Mouse (Mus musculus): ENCODE measurements around the gene Fam205c.

The Fam205c gene

DNA sequence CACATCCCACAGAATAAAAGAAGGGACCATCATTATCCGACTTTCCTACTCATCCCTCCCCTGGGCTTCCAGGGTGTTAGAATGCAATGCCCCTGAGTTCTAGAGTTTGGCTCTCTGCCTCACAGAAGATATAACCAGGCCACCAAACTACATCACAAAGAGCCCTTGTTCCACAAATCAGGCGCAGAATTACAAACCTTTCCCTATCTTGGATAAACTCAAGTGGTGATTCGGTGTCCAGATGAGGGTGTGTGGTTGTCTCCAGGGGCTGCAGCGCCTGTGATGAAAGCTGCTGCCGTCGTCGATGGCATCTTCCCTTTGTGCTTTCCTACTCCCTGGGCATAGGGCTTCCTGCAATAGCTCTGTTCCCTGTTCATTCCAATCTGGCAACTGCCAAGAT is at the start of gene Fam205c:
Gene Fam205c, minus strand, starts transcription at position 101 of the 400 bp plus-strand sequence.
- no peak for DNase-seq (ENCODE audit: low spot score in 2 of 2)

DNA sequence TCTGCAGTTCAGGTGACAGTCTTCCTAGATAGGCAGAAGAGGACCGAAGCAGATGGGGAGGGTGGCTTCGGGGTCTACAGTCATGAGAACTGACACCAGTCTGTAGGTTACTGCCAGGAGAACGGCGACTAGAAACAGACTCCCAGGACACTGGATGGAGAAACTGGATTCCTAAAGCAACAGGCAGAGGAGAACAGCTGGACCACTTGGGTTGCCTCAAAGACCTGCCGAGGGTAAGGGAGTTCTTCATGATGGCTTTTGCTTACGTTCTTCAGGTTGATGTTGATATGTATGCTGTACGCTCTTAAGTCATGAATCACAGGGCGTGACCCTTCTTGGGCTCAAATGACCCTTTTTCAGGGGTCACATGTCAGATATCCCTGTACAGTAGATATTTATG is 48.4 kb upstream of the Fam205c start:
- no peak for DNase-seq (ENCODE audit: low spot score in 2 of 2)

DNA sequence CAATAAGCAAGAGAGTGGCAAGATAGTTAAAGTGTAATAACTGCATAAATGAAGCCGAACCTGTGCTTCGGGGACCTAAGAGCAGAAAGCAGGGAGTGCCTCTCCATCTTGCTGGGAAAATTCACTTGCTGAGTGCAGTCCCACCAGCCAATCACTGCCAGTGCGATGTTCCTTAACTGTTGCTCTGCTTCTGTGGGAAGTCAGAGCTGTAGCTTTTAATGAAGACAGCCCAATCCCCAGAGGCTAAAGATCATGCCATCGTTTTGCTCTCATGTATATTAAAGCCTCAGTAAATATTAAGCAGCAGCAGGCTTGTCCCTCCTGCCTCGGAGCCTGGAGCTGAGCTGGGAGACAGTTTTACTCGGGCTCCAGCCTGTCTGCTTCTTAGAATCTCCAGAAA is 48.0 kb upstream of the Fam205c start:
- DNase-seq (ENCODE audit: low spot score in 2 of 2), result no peak

DNA sequence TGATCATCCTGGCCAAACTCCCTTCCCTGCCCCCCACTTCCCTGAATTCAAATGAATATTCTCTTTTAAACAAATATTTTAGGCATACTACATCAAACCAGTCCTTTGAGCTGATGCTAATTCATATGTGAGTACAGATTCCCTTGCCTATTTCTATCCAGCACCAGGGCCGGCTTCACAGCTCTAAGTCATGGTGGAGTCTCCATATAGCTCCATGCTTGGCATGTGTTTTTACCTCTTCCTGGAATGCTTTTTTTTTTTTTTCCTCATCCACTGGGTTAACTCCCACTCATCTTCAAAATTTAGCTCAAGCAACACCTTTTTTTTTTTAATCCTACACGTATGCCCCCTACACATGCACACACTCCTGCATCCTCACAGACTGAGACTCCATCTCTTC is 47.5 kb upstream of the Fam205c start:
- no peak for DNase-seq (ENCODE audit: low spot score in 2 of 2)

DNA sequence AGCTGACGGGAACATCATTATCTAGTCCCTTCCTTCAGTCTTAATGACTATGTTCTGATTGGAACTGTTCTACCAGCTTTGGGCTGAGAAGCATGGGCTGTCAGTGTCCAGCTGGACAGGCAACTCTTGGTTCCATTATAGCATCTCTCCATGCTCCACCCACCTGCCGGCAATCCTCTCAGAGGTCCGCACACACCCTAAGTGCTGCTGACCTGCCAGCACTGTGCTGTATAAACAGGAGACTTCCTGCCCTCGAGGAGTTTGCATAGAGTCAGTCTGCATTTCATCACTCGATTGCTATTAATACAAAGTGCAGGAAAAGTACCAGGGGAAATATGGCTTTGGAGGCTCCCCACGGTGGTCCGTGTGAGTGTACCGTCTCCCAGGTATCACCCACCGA is 46.7 kb upstream of the Fam205c start:
- no peak for DNase-seq (ENCODE audit: low spot score in 2 of 2)

DNA sequence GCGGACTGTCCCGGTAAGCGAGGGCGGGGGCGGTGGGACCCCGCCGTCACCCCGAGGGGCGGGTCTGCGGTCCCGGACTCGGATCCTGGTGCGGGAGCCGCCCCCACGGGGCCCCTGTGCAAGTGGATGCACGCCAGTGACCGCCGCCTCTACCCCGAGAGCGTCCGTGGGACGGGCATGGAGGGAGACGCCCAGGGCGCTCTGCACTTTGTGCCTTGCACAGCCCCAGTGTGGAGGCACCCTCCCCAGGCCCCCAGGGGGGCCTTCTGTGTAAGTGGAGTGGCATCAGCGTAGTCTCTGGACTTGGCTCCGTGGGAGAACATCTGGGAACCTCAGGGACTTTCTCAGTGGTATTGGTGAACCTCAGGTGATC is 43.4 kb upstream of the Fam205c start:
- no peak for DNase-seq (ENCODE audit: low spot score in 2 of 2)

DNA sequence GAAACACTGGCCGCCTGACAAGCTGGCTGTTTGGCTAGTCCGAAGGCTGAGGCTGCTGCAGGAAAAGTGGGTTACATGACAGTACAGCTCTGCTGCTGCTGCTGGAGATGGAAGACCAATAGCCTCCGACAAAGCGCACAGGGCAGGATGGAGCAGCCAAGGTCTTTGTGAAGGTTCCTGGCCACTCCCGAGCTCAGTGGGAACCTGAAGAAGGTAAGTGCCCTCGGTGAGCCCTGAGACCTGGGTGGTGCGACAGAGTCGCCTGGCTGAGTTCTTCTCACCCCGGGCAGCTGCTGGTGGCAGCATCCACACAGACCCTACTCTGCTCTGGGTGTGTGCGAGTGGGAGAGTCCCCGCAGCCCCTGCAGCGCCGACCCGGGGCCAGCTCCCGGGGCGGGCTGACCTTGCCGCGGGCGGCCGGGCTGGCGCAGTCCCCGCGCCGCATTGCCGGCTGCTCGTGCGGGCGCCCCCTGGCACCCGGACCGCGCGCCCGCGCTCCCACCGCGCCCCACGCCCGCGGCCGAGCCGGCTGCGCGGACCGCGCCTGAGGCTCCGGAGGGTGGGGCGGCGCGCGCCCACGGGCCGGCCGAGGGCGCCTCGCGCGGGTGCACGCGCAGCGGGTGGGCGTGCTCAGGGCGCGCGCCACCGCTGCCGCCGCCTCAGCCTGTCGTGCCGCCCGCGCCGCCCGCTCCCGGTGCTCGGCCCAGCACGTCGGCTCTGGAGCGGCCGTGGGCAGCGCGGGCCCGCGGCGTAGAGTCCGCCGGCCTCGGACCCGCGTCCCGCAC is 42.8 kb upstream of the Fam205c start, which contains the start of gene Phf24:
Gene Phf24, plus strand, starts transcription at position 44 of the 785 bp plus-strand sequence.
- no peak for DNase-seq (ENCODE audit: low spot score in 2 of 2)

DNA sequence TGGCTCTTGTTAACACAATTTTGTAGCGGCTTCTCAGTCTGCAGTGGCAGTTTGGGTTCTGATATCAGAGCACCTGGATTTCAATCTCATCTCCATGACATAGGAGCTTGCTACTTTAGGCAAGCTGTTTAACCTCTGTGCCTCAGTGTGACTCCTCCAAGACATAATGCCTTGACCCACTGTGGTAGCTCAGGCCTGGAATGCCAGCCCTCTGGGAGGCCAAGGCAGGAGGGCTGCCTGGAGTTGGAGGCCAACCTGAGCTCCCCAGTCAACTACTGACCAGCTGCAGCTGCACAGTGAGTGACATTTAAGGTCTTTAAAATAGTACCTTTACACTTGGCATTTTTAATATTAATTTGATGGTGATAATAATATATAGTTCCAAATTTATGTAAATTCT is 41.9 kb upstream of the Fam205c start:
- DNase-seq (ENCODE audit: low spot score in 2 of 2), result no peak

DNA sequence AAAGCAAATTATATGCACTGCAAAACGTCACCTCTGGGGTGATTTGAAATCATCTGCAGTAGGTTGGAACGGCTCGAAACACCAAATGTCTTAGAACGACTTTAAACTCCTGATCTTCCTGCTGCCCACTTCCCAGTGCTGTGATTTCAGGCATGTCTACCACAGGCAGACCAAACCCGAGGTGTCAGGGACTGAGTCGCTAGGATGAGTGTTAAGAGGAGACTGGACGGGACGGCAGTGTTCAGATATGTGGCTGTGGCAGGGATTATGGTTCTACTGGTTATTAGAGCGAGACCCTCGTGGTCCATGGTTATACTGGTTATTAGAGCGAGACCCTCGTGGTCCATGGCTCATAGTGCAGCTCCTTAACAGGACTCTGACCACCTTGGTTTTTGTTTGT is 41.3 kb upstream of the Fam205c start:
- DNase-seq (ENCODE audit: low spot score in 2 of 2), result no peak

DNA sequence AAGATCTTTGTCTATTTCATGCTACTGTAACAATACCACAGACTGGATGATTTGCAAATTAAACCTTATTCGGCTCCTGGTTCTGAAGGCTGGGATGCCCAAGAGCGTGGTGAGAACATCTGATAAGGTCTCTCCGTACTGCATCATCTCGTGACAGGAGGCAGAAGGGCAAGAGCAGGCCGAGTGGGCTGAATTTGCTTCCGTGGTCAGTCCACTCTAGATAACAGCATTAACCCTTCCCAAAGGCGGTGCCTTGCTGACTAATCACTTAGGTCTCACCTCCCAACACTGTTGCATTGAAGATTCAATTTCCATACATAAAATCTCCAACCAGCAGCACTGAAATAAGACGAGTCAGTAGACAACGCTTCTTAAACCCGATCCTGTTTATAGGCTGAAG is 39.4 kb upstream of the Fam205c start:
- no peak for DNase-seq (ENCODE audit: low spot score in 2 of 2)

DNA sequence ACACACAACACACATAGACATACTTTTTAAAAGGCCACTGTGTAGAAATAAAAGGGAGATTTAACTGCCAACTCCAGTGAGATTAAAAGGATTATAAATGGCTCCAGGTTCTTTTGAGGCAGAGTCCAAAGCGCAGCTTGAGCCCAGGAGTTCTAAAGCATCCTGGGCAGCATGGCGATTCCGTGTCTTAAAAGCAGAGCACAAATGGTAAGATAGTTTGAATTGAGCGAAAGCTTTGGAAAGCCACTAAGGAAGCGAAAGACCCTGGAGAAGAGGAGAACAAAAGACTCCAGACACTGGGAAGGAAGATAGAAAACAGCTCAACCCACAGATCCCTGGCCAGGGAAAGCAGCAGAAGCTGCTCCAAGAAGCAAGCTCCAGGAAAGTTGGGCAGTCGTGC is 30.9 kb upstream of the Fam205c start:
- DNase-seq (ENCODE audit: low spot score in 2 of 2), result no peak

DNA sequence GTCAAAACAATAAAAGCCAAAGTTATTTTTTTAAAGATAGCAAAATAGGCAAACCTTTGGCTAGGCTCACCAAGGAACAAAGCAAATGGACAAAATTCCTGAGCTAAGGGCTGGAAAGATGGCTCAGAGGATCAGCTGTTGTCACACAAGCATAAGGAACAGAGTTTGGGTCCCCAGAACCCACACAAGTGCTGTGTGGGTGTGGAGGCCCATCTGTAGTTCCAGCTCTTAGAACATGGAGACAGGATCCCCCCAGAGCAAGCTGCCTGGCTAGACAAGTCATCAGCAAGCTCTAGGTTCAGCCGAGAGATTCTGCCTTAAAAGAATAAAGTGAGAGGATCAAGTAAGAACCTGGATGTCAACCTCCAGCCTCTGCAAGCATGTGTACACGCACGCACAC is 30.5 kb upstream of the Fam205c start:
- no peak for DNase-seq (ENCODE audit: low spot score in 2 of 2)

DNA sequence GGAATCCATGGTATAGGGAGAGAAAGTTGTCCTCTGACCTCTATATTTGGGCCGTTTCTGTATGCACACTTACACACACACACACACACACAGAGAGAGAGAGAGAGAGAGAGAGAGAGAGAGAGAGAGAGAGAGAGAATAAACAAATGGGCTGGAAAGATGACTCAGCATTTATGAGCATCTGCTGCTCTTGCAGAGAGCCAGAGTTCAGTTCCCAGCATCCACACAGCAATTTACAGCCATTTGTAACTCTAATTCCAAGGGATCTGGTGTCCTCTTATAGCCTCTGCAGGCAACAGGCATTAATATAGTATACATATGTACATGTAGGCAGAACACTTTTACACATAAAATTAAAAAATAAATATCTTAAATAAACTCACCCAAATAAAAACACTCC is 29.9 kb upstream of the Fam205c start:
- DNase-seq (ENCODE audit: low spot score in 2 of 2), result no peak

DNA sequence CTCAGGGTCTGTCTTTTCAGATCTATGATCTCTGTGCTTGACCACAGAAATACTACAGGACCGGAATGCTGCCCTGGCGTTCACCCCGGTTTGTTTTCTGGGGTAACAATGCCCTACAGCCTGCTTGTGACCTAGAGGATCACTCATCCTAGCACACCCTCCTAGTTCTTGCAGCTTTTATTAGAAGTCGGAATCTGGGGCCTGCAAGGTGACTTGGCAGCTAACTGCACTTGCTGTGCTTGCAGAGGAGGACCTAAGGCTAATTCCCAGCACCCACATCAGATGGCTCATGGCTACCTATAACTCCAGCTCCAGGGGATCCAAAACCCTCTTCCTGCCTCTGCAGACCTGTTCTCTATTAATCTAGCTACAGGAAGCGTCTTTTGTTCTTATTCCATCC is 28.7 kb upstream of the Fam205c start:
- DNase-seq (ENCODE audit: low spot score in 2 of 2), result no peak

DNA sequence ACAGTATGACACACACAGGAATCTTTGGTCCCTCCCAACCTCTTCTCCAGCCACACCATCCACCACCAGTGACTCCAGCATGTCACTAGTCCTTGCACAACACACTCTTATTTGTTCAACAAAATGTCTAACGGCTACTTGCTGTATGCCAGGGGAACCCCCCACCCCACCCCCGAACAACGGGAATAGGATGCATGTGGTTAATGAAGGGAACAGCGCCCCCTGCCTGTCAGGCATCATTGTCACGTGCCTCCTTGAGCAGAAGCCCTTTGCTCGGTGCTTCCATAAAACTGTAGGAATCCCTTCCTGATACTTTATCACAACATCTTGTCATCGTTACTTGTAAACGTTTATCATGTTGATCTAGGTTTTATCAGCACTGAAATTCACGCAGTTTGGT is 28.1 kb upstream of the Fam205c start:
- peak in 1 of 2 experiments; percentile 21 for DNase-seq (ENCODE audit: low spot score in 2 of 2)

DNA sequence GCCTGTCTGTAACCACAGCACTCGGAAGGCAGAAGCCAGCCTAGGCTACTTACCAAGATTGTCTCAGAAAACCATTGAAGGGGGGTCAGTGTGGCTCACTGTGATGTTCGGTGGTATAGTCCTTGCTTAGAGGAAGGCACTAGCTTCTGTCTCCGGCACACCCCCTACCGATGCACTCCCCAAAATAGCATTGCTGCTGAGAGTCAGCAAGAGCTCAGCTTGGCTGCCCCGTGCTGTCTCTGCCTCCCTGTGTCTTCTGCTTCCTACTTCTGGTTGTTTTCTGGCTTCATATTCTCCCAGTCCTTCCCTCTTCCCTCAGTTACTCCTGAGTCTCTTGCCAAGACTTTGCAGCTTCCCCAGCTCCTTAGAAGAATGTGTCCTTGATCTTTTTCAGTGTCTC is 26.8 kb upstream of the Fam205c start:
- DNase-seq (ENCODE audit: low spot score in 2 of 2), result no peak

DNA sequence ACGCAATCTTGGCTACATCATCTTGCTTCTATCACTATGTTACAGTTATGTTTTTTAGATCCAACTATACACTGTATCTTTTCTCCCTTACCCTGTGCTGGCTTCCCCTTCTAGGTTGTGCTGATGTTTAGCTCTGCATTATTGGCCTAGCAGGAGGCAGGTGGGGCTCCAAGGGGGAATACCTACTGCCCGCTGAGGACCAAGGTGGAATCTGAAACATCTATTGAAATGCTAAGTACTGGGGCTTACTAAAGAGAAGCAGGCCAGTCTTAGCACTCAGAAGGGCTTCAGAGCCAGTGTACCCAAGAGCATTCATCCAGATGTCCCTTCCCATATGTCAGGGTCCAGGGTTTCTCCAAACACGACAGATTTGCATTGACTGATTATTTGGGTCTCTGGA is 24.9 kb upstream of the Fam205c start:
- DNase-seq (ENCODE audit: low spot score in 2 of 2), result no peak

DNA sequence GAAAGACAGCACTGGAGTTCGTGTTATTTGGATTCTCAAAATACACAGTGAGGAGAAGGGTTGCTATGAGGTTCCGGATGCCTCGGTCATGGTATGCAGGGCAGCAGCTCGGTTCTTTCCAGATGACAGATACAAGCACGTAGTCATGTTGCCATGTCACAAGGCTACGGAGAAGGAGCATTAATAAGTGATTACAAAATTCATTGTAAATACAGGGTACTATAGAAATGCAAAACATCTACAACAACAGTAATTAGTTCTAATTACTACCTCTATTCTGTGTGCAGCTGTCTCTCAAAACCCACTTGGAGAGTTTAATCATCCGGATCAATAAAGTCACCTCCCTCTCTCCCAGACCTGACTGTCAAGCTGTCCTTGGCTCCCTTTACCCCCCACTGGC is 21.1 kb upstream of the Fam205c start:
- DNase-seq (ENCODE audit: low spot score in 2 of 2), result no peak

DNA sequence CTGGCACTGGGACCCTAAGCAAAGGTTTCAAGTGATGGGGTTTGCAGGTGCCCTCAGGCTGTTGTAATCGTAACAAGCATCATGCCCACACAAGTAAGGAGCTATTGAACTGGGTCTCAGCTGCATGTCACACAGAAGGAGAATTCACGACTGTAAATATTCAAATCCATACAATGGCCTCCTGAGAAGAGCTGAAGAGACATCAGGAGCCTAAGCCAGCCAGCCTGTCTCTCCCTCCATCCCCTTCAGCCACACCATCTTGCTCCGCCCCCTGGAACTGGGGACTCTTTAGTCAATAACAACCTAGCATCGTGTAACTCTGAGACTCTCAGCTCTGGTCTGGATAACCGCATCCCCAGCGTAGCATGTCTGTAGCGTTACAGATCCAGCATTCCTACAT is 17.1 kb upstream of the Fam205c start:
- no peak for DNase-seq (ENCODE audit: low spot score in 2 of 2)

DNA sequence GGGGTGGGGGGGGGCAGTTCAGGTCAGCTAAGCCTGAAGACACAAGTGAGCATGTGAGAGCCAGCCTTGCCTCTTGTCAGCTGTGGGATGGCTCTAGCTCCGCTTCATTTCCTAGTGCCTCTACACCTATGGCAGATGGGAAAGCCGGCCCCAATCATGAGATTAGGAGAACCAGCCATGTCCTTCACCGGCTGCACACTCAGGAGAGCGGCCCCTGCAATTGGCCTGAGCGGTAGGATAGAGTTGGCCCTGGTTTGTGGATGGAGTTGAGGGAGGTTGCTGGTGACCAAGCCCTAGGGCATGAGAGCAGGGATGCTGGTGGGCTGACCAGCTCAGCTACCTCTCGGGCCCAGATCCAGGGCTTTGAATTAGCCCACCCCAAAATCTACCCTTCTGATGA is 14.8 kb upstream of the Fam205c start:
- DNase-seq (ENCODE audit: low spot score in 2 of 2), result no peak

DNA sequence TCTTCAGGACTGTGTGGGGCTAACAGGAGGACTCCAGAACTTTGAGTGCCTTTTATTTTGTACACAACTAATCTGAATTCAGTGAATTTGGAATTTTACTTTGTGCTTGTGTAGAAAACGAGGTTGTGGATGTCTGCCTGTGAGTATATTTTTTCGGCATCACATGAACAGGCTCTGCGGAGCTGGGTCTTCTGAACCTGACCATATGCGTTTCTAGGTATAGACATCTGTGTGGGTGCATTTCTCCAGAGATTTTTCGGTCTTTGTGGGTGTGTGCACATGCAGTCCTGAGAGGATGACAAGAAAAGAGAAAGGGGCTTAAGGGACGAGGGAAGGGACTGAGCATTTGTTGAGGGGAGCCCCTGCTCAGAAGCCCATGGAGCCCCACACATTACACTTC is 12.9 kb upstream of the Fam205c start:
- no peak for DNase-seq (ENCODE audit: low spot score in 2 of 2)

DNA sequence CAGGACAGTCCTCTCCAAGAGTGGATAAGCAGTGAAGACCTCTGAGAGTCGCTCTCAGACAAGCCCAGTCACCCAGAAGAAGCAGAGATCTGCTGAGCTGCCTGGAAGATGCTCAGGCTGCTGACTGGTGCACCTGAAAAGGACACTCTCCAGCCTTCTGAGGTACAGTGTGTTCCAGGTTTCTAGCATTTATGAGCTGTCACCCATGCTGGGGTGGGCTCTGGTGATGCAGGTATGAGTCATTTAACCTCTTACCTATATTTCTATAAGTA is 6.6 kb upstream of the Fam205c start:
- no peak for DNase-seq (ENCODE audit: low spot score in 2 of 2)

DNA sequence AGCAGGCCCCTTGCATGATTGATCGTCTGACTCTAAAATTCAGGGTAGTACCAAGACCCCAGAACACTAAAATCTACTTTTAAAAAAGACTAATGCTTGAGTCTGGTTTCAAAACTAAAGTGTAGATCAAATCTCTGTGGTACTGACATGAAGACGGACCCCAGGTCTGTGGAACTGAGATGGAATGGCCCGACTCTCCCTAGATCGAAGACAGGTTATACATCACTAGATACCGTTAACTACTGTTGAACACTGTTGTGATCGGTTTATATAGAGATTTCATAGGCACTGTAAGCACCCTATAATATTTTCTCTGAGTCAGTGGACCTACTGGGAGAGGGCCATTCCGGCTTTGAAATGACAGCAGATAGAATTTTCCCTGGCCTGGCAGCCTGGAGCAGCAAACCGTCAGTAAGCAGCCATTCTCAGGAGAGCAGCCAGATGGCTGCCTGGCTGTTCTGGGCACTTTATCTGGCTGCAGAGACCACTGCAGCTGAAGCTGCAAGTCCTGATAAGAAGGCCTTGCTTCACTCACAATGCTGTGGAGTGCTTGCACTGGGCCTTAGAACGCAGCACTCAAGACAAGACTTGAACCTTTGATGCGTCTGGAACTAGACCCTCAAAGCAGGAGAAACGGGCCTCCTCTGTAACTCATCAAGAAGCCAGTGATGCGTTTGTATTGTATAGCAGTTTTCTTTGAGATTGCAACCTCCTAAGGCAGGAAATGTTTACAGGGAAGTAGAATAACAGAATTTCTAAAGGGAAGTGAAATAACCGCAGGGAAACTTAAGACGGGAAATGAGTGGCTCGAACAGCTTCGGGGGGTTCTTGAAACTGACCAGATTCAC is 6.0 kb upstream of the Fam205c start:
- peak; percentile 32 to 46 for DNase-seq (ENCODE audit: low spot score in 2 of 2)

DNA sequence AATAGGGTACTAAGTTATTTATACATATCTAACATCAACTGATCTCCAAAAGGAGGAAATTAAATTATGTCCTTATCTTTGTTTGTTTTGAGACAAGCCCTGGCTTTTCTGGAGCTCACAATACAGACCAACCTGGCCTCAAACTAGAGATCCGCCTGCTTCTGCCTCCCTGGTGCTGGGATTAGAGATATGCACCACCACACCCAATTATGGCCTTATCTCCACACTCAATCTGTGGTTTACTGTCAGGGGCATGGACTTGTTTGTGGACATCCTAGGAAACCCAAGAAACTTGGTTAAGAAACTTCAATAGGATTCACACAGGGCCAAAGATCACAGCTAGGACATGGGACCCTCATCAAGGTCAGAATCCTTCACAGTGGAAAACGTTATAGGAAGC is 3.6 kb upstream of the Fam205c start:
- no peak for DNase-seq (ENCODE audit: low spot score in 2 of 2)

Measured in spleen, postnatal 14 days (tissue).